Mouse (Mus musculus): ENCODE measurements around the gene Ubqln4.
A peak's percentile ranks its signal among the peaks of the same experiment; 100 is the strongest.
"Not testable (repeated sequence)": the region's sequence is repeated elsewhere in the genome, so short reads cannot be mapped to it uniquely, and the experiment has no call there.

Gene Ubqln4

DNA sequence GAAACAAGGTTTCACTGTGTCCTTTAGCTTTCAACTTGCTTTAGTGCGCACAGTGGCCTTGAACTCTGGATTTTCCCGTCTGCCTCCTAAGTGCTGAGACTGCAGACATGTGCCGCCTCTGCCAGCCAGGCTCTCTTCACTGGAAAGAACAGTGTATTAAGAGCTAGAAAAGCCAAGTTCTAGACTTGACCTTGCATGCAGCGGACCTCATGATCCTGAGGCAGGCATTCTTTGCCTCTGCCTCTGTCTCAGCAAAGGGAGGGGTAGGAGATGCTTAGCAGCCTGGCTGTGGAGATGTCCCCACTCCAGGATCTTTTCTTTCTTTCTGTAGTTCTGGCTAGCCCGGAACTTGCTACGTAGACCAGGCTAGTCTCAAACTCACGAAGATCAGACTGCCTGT lies 51.3 kb downstream of the Ubqln4 start:
- no peak for DNase-seq (ENCODE audit: low spot score)

GRCm38 (mm10) chr3:88605666-88606065 lies 52.1 kb downstream of the Ubqln4 start, which contains the start of gene Arhgef2:
Gene Arhgef2 (plus strand): TSS chr3:88605966.
- not testable (repeated sequence) for DNase-seq (ENCODE audit: low spot score)

DNA sequence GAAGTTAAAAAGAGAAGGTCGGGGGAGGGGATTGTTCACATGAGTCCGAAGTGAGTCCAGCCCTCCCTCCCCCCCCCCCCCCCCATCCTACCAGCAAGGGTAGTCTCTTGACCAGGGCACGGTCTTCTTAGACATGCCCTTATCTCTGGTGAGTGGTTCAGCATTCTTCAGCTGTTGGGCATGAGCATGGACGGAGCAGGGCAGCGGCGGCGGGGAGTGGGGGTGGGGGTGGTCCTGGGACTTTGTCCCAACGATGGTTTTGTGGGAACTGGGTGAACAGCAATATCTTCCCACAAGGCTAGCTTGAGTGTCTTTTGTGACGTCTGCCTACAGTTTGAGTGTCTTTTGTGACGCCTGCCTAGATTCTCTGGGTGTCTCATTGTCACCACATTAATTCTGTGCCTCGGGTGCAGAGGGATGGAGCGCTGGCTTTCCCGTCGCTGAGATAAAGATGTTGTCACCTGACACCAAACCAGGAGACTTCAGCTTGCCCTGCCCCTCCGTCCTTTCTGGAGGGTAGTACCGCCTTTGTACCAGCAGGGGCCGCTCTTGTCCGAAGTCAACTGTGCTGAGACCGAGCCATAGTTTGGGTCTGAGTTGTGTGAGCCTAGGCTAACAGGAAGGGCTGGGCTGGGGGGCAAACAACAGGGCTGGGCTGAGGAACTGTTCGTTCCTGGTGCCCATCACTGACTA lies 53.7 kb downstream of the Ubqln4 start:
- DNase-seq (ENCODE audit: low spot score): peak; percentile 91

GRCm38 (mm10) chr3:88607758-88608138 lies 54.2 kb downstream of the Ubqln4 start:
- no peak for DNase-seq (ENCODE audit: low spot score)

GRCm38 (mm10) chr3:88609066-88609465 lies 55.5 kb downstream of the Ubqln4 start:
- no peak for DNase-seq (ENCODE audit: low spot score)

- no peak for DNase-seq (ENCODE audit: low spot score)
These were observed 60.9 kb downstream of the Ubqln4 start for GRCm38 (mm10) chr3:88614418-88614817.

GRCm38 (mm10) chr3:88615117-88615516 lies 61.6 kb downstream of the Ubqln4 start:
- peak; percentile 53 for DNase-seq (ENCODE audit: low spot score)

DNA sequence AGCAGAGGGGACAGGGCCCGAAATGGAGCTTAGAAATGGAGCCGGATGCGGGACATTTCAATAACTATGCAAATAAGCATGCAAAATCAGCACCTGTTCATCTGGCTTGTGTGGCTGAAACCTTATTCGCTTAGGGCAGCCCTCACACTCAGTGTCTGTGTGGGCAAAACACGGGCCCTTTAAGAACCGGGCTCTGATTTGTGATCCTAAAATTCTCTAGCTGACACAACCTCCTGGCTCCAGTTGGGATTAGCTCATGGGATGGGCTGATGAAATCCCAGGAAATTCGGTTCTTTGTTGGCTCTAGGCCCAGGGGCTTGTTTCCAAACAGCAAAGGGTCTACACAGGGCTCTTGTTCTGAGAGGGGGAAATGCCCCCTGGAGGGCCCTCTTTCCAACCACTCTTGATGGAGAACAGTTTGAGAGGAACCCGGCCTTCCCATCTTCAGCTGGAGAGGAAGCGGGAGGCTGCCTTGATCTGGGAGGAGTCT lies 62.4 kb downstream of the Ubqln4 start:
- peak; percentile 96 for DNase-seq (ENCODE audit: low spot score)

- no peak for DNase-seq (ENCODE audit: low spot score)
These were observed 63.5 kb downstream of the Ubqln4 start for GRCm38 (mm10) chr3:88616951-88617500.

DNA sequence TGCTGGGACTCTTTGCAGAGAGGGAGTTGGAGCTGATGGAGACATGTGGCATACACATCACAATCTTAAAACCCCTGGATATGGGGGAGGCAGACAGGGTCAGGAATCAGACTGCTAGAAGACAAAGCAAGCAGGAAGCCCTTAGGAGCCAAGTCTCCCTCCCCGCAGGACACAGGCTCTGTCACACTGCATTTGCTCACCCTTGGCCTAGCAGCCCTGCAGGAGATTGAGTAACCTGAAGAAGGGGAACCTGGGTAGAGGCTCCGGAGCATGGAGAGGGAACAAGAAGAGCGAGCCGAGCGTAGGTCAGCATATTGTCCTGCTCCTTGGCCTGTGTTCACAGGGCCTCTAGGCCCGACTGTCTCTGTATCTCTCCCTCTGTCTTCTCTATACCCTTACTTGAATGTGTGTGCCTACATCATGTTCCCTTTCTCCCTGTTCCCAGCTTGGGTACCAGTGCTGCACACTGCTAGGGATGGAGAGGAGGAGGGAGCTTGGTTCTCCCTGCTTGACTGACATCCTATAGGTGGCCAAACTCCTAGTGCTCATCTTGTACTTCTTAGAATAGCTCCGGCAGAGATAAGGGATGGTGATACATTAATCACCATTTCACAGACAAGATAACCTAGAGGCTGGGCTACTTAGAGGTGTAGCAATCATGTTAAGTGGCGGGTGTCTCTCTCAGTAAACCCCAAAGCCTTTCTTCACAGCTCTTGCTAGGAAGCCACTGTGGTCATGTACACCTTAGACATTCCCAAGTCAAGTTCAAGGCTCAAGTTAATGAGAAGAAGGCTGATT lies 64.7 kb downstream of the Ubqln4 start:
- no peak for DNase-seq (ENCODE audit: low spot score)

Measured in MN1 (cell line).